Mouse (Mus musculus) heart, embryonic 10.5 days (tissue): ENCODE data around the gene Odf2l. TPM values are rescaled to one million over a fixed set of nuclear protein-coding genes. Genes with fewer than 3 reads are reported as not detected.

Source experiments
- DNase-seq: peaks from one replicate; pipeline ENCODE4 v3.0.0-alpha.2; 2017; ENCODE audit warnings: low spot score
- H3K27ac ChIP-seq: fragments of 300-500 bp; sonication (generic); 2 replicates; pipeline ENCODE4 v1.5.1; 2016; ENCODE audit warnings: mild to moderate bottlenecking
- H3K27me3 ChIP-seq: fragments of 300-500 bp; sonication (generic); 2 replicates; pipeline ENCODE4 v1.6.1; 2016; ENCODE audit warnings: mild to moderate bottlenecking; ENCODE audit not compliant: poor library complexity, insufficient read depth, severe bottlenecking
- H3K36me3 ChIP-seq: fragments of 300-500 bp; sonication (generic); 2 replicates; pipeline ENCODE4 v1.6.1; 2016; ENCODE audit warnings: mild to moderate bottlenecking, moderate library complexity
- H3K4me1 ChIP-seq: fragments of 300-500 bp; sonication (generic); 2 replicates; pipeline ENCODE4 v1.6.1; 2016; ENCODE audit warnings: mild to moderate bottlenecking
- H3K4me3 ChIP-seq: fragments of 300-500 bp; sonication (generic); 2 replicates; pipeline ENCODE4 v1.5.1; 2016; ENCODE audit warnings: mild to moderate bottlenecking, moderate library complexity
- H3K9me3 ChIP-seq: fragments of 300-500 bp; sonication (generic); 2 replicates; pipeline ENCODE4 v1.6.1; 2016; ENCODE audit warnings: mild to moderate bottlenecking, moderate library complexity
- WGBS: fragments of 180-500 bp; shearing (Covaris S2); methylation state at CpG from one replicate; pipeline ENCODE4 v1.1.7; 2016; 5-methylcytosine and 5-hydroxymethylcytosine counted together
- polyA plus RNA-seq: library from polyadenylated mRNA; unstranded; fragments of >200 nt; fragmentation: Nextera tagmentation; extraction: Ambion mirVana; gene quantifications from 2 replicates; pipeline ENCODE4 v1.2.1, GENCODE M21; 2016

Odf2l gene
- polyA plus RNA-seq, 1 experiment from 2014 or later, result 14.1 TPM

DNA sequence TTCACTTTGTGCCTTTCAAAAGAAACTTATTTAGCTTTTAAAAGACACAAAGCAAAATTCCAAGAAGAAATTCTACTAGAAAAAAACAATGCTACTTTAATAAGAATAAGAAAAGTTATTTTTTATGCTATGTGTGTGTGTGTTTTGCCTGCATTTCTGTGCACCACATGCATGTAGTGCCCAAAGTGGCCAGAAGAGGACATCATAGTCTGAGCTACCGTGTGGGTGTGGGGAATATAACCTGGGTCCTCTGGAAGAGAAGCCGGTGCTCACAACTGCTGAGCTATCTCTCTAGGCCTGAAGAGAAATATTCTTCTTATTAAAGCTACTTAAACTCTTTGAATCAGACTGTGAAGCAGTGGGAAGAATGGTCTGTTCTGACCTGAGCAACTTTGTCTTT, 29.1 kb downstream of the Odf2l start:
- Histone ChIP-seq H3K27ac (no peak overlapping the region), H3K4me3 (no peak overlapping the region), H3K27me3 (no peaks in the 10 kb centered on the region), H3K9me3 (no peaks in the 10 kb centered on the region), H3K4me1 (no peaks in the 10 kb centered on the region), H3K36me3 (peaks cover 11% of the 10 kb centered on the region; the same call in 1 of the 2 replicates)
- DNase-seq, result no peak
- 74% methylated on average over 2 of the region's 2 CpGs for WGBS

DNA sequence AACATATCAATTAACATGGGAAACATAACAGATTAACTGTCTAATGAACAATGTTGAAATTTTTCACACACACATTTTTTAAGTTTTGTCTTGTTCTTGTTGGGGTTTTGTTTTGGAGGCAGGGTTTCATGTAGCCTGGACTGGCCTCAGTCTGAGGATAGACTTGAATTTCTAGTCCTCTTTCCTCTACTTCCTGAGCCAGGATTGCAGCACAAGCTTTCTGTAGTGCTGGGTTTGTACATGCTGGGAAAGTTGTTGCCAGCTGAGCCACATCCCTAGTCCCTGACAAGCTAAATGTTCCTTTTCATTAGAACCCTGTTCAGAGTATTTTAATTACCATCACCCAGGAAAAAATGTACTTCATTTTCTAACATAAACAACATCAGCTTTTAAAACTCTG, 29.6 kb downstream of the Odf2l start:
- H3K9me3 ChIP-seq, result no peaks in the 10 kb centered on the region
- no peak overlapping the region for H3K4me3 ChIP-seq
- no peaks in the 10 kb centered on the region for H3K27me3 ChIP-seq
- no peaks in the 10 kb centered on the region for H3K4me1 ChIP-seq
- H3K27ac ChIP-seq, result no peak overlapping the region
- DNase-seq, result no peak
- peaks cover 11% of the 10 kb centered on the region; the same call in 1 of the 2 replicates for H3K36me3 ChIP-seq

- H3K4me1 ChIP-seq, result no peaks in the 10 kb centered on the region
- H3K36me3 ChIP-seq, result peaks cover 13% of the 10 kb centered on the region; the same call in 1 of the 2 replicates
- no peak for DNase-seq
- no peaks in the 10 kb centered on the region for H3K9me3 ChIP-seq
- no peaks in the 10 kb centered on the region for H3K27me3 ChIP-seq
- no peak overlapping the region for H3K4me3 ChIP-seq
- H3K27ac ChIP-seq, result no peak overlapping the region
- 91% methylated on average over 7 of the region's 7 CpGs for WGBS
Observed at GRCm38 (mm10) chr3:145151092-145151491, 32.7 kb downstream of the Odf2l start.

DNA sequence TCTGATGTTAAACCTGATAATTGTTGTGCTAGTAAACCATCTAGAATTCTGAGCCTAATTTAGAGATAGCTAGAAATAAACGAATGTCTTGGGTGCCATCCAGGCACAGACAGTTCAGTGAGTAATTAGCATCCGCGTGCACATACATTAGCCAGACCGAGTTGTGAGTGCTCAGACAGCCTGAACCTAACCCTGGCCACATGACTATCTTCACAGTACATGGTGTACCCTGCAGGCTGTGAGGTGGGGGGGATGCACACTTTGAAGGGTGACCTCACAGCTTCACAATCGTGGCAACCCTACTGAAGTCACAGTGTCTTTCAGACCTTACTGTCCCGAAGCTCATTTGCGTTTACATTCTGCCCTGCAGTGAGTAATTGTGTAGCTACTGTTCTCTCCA, 33.5 kb downstream of the Odf2l start:
- DNase-seq, result no peak
- no peaks in the 10 kb centered on the region for H3K4me1 ChIP-seq
- no peaks in the 10 kb centered on the region for H3K27me3 ChIP-seq
- H3K9me3 ChIP-seq, result no peaks in the 10 kb centered on the region
- peaks cover 9% of the 10 kb centered on the region; the same call in 1 of the 2 replicates for H3K36me3 ChIP-seq
- no peak overlapping the region for H3K27ac ChIP-seq
- H3K4me3 ChIP-seq, result no peak overlapping the region
- 81% methylated on average over 7 of the region's 7 CpGs for WGBS

- H3K27me3 ChIP-seq, result no peaks in the 10 kb centered on the region
- 0 out of 2 replicates have a peak, but pooled peaks cover 3% of the 10 kb centered on the region for H3K36me3 ChIP-seq
- 85% methylated on average over 6 of the region's 6 CpGs for WGBS
- H3K9me3 ChIP-seq, result no peaks in the 10 kb centered on the region
- no peak overlapping the region for H3K27ac ChIP-seq
- no peaks in the 10 kb centered on the region for H3K4me1 ChIP-seq
- no peak overlapping the region for H3K4me3 ChIP-seq
- no peak for DNase-seq
Observed at GRCm38 (mm10) chr3:145156883-145157282, 38.5 kb downstream of the Odf2l start.

DNA sequence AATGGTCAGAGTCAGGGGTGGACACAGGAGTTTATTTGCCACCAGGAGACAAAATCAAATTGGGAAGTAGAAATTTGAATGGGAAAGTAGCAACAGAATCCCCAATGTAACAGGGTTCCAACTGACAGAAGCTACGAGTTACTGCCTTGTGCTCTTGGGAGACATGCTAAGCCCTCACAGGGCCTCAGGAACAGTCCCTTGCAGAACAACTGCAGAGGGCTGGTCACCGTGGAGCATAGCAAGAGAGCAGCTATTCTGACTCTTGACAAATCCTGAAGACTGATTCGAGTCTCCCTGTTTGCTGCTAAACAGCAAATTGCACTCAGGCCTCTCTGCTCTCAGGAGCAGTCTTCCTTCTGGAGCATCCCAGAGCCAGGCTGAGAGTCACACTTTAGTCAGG, 40.1 kb downstream of the Odf2l start:
- Histone ChIP-seq H3K27ac (no peak overlapping the region), H3K4me1 (no peaks in the 10 kb centered on the region), H3K27me3 (no peaks in the 10 kb centered on the region), H3K9me3 (no peaks in the 10 kb centered on the region), H3K36me3 (0 out of 2 replicates have a peak, but pooled peaks cover 3% of the 10 kb centered on the region), H3K4me3 (no peak overlapping the region)
- 85% methylated on average over 3 of the region's 3 CpGs for WGBS
- DNase-seq, result no peak

GRCm38 (mm10) chr3:145166741-145167140, 48.4 kb downstream of the Odf2l start:
- 89% methylated on average over 11 of the region's 11 CpGs for WGBS
- Histone ChIP-seq H3K4me3 (no peak overlapping the region), H3K9me3 (no peaks in the 10 kb centered on the region), H3K4me1 (no peaks in the 10 kb centered on the region), H3K27me3 (no peaks in the 10 kb centered on the region), H3K36me3 (no peaks in the 10 kb centered on the region), H3K27ac (no peak overlapping the region)
- no peak for DNase-seq

GRCm38 (mm10) chr3:145167766-145168165, 49.4 kb downstream of the Odf2l start:
- no peaks in the 10 kb centered on the region for H3K4me1 ChIP-seq
- no peaks in the 10 kb centered on the region for H3K27me3 ChIP-seq
- no peaks in the 10 kb centered on the region for H3K36me3 ChIP-seq
- DNase-seq, result no peak
- H3K4me3 ChIP-seq, result no peak overlapping the region
- H3K27ac ChIP-seq, result no peak overlapping the region
- 79% methylated on average over 5 of the region's 5 CpGs for WGBS
- no peaks in the 10 kb centered on the region for H3K9me3 ChIP-seq

DNA sequence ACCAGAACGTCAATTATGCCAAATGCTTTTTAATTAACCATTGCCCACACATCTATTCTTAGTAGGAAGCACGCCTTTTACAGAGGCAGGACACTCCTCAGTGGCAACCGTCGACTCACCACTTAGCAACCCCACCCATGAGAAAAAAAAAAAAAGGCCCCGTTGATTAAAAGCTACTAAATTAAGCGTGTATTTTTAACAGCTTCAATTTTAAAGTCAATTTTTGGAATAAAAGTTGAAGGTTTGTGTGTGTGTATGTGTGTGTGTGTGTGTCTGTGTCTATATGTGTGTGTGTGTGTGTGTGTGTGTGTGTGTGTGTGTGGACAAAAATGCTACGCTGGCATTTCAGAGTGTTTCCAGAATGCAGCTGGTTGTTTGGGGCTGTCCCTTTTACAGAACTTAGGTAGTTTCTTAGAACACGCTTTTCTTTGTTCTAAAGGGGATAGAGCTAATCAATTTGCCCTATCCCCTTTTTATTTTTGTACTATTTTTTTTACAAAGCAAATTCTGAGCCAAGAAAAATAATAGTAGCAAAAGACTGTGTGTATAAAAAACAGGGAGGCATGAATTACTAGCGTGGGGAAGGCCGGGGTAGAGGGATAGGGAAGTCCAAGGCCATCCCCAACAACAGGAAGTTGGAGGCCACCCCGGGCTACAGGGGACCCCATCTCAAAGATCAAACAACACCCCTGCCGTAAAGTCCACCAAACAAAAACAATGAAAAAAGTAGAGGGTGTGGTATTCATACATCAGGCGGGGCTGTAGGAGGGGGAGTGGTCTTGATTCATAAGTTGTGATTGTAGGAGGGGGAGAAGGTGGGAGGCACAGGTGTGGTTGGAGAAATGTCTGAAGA, 50.7 kb downstream of the Odf2l start:
- WGBS, result 75% methylated on average over 13 of the region's 13 CpGs

GRCm38 (mm10) chr3:145170028-145170427, 51.6 kb downstream of the Odf2l start:
- Histone ChIP-seq H3K36me3 (no peaks in the 10 kb centered on the region), H3K4me1 (no peaks in the 10 kb centered on the region), H3K4me3 (no peak overlapping the region), H3K9me3 (no peaks in the 10 kb centered on the region), H3K27me3 (no peaks in the 10 kb centered on the region), H3K27ac (no peak overlapping the region)
- no peak for DNase-seq
- WGBS, result 81% methylated on average over 4 of the region's 4 CpGs

More for the DNA sequence above, 50.7 kb downstream of the Odf2l start:
- no peak overlapping the region for H3K4me3 ChIP-seq
- H3K27me3 ChIP-seq, result no peaks in the 10 kb centered on the region
- no peaks in the 10 kb centered on the region for H3K4me1 ChIP-seq
- no peak overlapping the region for H3K27ac ChIP-seq
- no peaks in the 10 kb centered on the region for H3K36me3 ChIP-seq
- DNase-seq, result no peak
- no peaks in the 10 kb centered on the region for H3K9me3 ChIP-seq

DNA sequence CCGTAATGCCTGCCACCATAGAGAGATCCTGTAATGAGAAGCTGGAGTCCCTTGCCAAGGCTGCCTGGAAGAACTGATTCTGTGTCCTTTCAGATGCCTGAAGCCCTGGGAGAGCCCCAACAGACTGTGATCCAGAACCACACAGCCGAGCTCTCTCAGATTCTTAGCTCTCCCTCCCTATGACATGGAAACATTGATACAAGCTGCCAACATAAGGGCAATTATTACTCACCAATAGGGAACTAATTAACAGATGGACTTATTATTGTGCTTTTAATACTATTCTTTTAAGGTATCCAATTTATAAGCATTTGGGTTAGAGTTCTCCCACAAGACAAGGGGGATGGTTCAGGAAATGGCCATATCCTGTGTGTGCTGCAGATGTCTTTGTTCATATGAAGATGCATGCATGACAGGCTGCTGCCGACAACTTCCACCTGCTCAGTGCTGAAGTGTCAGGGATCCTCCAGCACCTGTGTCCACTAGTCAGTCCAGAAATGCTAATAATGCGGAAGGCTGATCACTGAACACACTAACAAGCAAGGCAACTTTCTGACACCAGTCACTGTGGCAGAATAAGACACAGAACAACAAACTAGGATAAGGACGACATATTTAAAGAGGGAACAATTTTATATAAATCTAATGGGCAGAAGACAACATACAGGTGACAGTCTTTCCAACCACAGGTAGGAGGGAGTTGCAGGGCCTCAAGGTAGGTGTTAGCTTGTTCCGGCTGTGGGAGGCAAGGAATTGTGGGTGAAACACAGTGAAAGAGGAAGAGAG, 52.4 kb downstream of the Odf2l start:
- no peak for DNase-seq
- WGBS, result 80% methylated on average over 6 of the region's 6 CpGs
- no peak overlapping the region for H3K4me3 ChIP-seq
- H3K36me3 ChIP-seq, result no peaks in the 10 kb centered on the region
- H3K4me1 ChIP-seq, result no peaks in the 10 kb centered on the region
- H3K27me3 ChIP-seq, result no peaks in the 10 kb centered on the region
- no peaks in the 10 kb centered on the region for H3K9me3 ChIP-seq
- no peak overlapping the region for H3K27ac ChIP-seq

- 77% methylated on average over 4 of the region's 4 CpGs for WGBS
- Histone ChIP-seq H3K27ac (no peak overlapping the region), H3K4me3 (no peak overlapping the region), H3K9me3 (no peaks in the 10 kb centered on the region), H3K4me1 (no peaks in the 10 kb centered on the region), H3K27me3 (no peaks in the 10 kb centered on the region), H3K36me3 (no peaks in the 10 kb centered on the region)
- no peak for DNase-seq
Observed at GRCm38 (mm10) chr3:145171390-145172060, 53.1 kb downstream of the Odf2l start.

DNA sequence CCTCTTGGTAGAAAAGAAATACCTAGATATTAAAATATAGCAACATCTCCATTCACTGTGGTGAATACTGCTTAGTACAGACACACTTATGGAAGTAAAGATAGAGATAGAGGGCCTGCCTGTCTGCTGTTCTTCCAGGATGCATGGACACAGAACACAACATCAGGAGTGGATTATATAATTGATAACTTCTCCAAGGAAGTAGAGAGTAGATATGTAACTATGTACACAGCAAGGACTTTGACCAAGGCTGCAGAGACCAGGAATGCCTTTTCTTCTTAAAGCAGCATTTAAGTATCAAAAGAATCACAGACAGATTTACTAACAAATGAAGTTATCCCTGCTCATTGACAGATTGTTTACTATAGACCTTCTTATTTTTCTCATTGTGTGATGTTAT, 66.3 kb downstream of the Odf2l start:
- no peaks in the 10 kb centered on the region for H3K4me1 ChIP-seq
- DNase-seq, result no peak
- no peak overlapping the region for H3K4me3 ChIP-seq
- H3K36me3 ChIP-seq, result no peaks in the 10 kb centered on the region
- no peak overlapping the region for H3K27ac ChIP-seq
- no peaks in the 10 kb centered on the region for H3K9me3 ChIP-seq
- no peaks in the 10 kb centered on the region for H3K27me3 ChIP-seq
